In the genomic region with DNA sequence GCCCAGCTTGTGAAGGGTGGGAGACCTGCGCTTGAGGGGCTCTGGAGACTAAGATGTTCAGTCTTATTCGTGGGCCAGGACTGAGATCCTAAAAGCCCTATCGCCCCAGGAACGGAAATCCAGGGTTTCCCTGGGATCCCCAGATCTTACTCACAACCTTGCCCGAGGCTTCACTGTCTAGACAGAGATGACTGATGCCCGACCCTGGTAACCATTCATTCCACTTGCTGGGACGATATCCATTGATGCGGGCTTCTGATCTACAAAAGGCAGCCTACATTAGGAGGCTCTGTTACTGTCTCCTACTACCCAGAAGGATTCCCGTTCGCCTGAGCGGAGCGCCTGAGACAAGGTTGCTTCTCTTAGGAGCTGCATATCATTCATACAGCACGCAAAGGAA, we compare ENCODE assay signal across 19 mouse cellular contexts. TPM values are rescaled to one million over a fixed set of nuclear protein-coding genes. Genes with fewer than 3 reads are reported as not detected.
A peak's percentile ranks its signal among the peaks of the same experiment; 100 is the strongest.
DNase-seq lines count a peak whose midpoint lies in the region; ATAC-seq lines count a peak whose summit lies in the region.
"Had no signal": no experiment of that assay in that cellular context is flagged by ENCODE, and none has a peak within 500 bp of the region (broad histone marks: within the 10 kb centered on the region; RNA-seq: fewer than 3 reads in every experiment).

No protein-coding gene starts in this region.

- no peak overlapping the region for H3K4me2 ChIP-seq in hindbrain, embryonic 11.5 days (replicated peaks; ENCODE audit: low read depth, low read length)
- no peak overlapping the region for H3K4me2 ChIP-seq in hindbrain, embryonic 14.5 days (replicated peaks)
- peak overlapping the region; percentile 46; the same call in 1 of the 2 replicates for H3K4me2 ChIP-seq in hindbrain, embryonic 12.5 days (replicated peaks)
- no peak overlapping the region for H3K4me2 ChIP-seq in neural tube, embryonic 15.5 days

- peak; percentile 39 for DNase-seq in hindbrain, embryonic 11.5 days (ENCODE audit: low spot score)
- no peak for DNase-seq in hindbrain, embryonic 14.5 days (ENCODE audit: low spot score)
- peak; percentile 29 for DNase-seq in retina, postnatal 1 day
- DNase-seq in retina, embryonic 14.5 days (ENCODE audit: low spot score), result no peak
- DNase-seq in spleen, postnatal 36 days (ENCODE audit: low spot score in 2 of 2), result no peak
- no peak for DNase-seq in gastrocnemius, postnatal 14 days
- DNase-seq: cerebellum, adult 9-10 months; embryo, embryonic 11 days; gastrocnemius, postnatal 36 days; heart, postnatal 4 days; kidney, adult 8-10 months; lung, embryonic 14.5 days; thymus, adult 2 months had no signal

- ATAC-seq in hindbrain, embryonic 11.5 days (ENCODE audit: low FRiP score), result no peak
- no peak for ATAC-seq in hindbrain, embryonic 14.5 days (ENCODE audit: low FRiP score)
- no peak for ATAC-seq in hindbrain, embryonic 12.5 days (ENCODE audit: low FRiP score)
- no peak for ATAC-seq in neural tube, embryonic 15.5 days (ENCODE audit: low FRiP score)

- no peak overlapping the region for H3K9ac ChIP-seq in hindbrain, embryonic 11.5 days (ENCODE audit: low read depth, low read length)
- no peak overlapping the region for H3K9ac ChIP-seq in hindbrain, embryonic 14.5 days
- no peak overlapping the region for H3K9ac ChIP-seq in hindbrain, embryonic 12.5 days
- H3K9ac ChIP-seq in neural tube, embryonic 15.5 days (replicated peaks), result no peak overlapping the region

- H3K4me3 ChIP-seq in hindbrain, embryonic 11.5 days (ENCODE audit: low read depth, low read length), result no peak overlapping the region
- H3K4me3 ChIP-seq in hindbrain, embryonic 14.5 days (replicated peaks; ENCODE audit: low read length), result no peak overlapping the region
- H3K4me3 ChIP-seq in hindbrain, embryonic 12.5 days, result no peak overlapping the region
- H3K4me3 ChIP-seq in neural tube, embryonic 15.5 days (replicated peaks), result peak overlapping the region; percentile 29; the same call in 1 of the 2 replicates

- H3K36me3 ChIP-seq in hindbrain, embryonic 11.5 days (ENCODE audit: control insufficient read depth, insufficient read depth, low read length), result no peaks in the 10 kb centered on the region
- no peaks in the 10 kb centered on the region for H3K36me3 ChIP-seq in hindbrain, embryonic 14.5 days (replicated peaks; ENCODE audit: control insufficient read depth, insufficient read depth)
- no peaks in the 10 kb centered on the region for H3K36me3 ChIP-seq in hindbrain, embryonic 12.5 days
- H3K36me3 ChIP-seq in neural tube, embryonic 15.5 days, result no peaks in the 10 kb centered on the region

- H3K9me3 ChIP-seq in hindbrain, embryonic 11.5 days (ENCODE audit: control insufficient read depth, low read length), result no peaks in the 10 kb centered on the region
- no peaks in the 10 kb centered on the region for H3K9me3 ChIP-seq in hindbrain, embryonic 14.5 days (ENCODE audit: control insufficient read depth, low read length)
- H3K9me3 ChIP-seq in hindbrain, embryonic 12.5 days (replicated peaks), result no peaks in the 10 kb centered on the region
- H3K9me3 ChIP-seq in neural tube, embryonic 15.5 days (replicated peaks), result no peaks in the 10 kb centered on the region

- H3K27me3 ChIP-seq in hindbrain, embryonic 11.5 days (ENCODE audit: control insufficient read depth, insufficient read depth, low read length), result peaks cover 26% of the 10 kb centered on the region
- H3K27me3 ChIP-seq in hindbrain, embryonic 14.5 days (ENCODE audit: control insufficient read depth, insufficient read depth, low read length), result peaks cover 38% of the 10 kb centered on the region
- H3K27me3 ChIP-seq in hindbrain, embryonic 12.5 days, result peaks cover 55% of the 10 kb centered on the region
- peaks cover 57% of the 10 kb centered on the region for H3K27me3 ChIP-seq in neural tube, embryonic 15.5 days (replicated peaks)

- peaks cover 11% of the 10 kb centered on the region; the same call in 1 of the 2 replicates for H3K4me1 ChIP-seq in hindbrain, embryonic 11.5 days (replicated peaks; ENCODE audit: control insufficient read depth, insufficient read depth, low read length)
- H3K4me1 ChIP-seq in hindbrain, embryonic 14.5 days (replicated peaks; ENCODE audit: control insufficient read depth, insufficient read depth, low read length), result peaks cover 13% of the 10 kb centered on the region; the same call in 1 of the 2 replicates
- peaks cover 31% of the 10 kb centered on the region for H3K4me1 ChIP-seq in hindbrain, embryonic 12.5 days
- H3K4me1 ChIP-seq in neural tube, embryonic 15.5 days, result peaks cover 15% of the 10 kb centered on the region

- H3K27ac ChIP-seq in hindbrain, embryonic 11.5 days (ENCODE audit: low read depth, low read length), result no peak overlapping the region
- no peak overlapping the region for H3K27ac ChIP-seq in hindbrain, embryonic 14.5 days
- H3K27ac ChIP-seq in hindbrain, embryonic 12.5 days, result no peak overlapping the region
- no peak overlapping the region for H3K27ac ChIP-seq in neural tube, embryonic 15.5 days (replicated peaks)

- intact Hi-C loops in gastrocnemius, postnatal 14 days (cut with DNase I; ENCODE audit: low total_unique reads), result no loop called here

- 16% methylated on average over 13 of the region's 13 CpGs for WGBS in hindbrain, embryonic 11.5 days
- WGBS in hindbrain, embryonic 14.5 days, result 17% methylated on average over 13 of the region's 13 CpGs
- 15% methylated on average over 13 of the region's 13 CpGs for WGBS in hindbrain, embryonic 12.5 days
- 21% methylated on average over 13 of the region's 13 CpGs for WGBS in neural tube, embryonic 15.5 days

RNA-seq across cellular contexts. Expression of a gene that starts 0.5 kb away (rescaled TPM):
- polyA plus RNA-seq in hindbrain, embryonic 11.5 days (2014; fragmentation: Nextera tagmentation; extraction: Ambion mirVana), result 0.77 and 1.7 TPM in 2 replicates
- 0.17 TPM in 1 of 2 replicates, not detected in the other for polyA plus RNA-seq in hindbrain, embryonic 14.5 days (2014; fragmentation: Nextera tagmentation; extraction: Ambion mirVana)
- 0.33 and 0.46 TPM in 2 replicates for polyA plus RNA-seq in hindbrain, embryonic 12.5 days (2016; fragmentation: Nextera tagmentation; extraction: Ambion mirVana)
- 0.59 TPM in 1 of 2 replicates, not detected in the other for polyA plus RNA-seq in neural tube, embryonic 15.5 days (2015; fragmentation: Nextera tagmentation; extraction: Ambion mirVana)
- not detected for total RNA-seq in gastrocnemius, postnatal 14 days (2021)
- total RNA-seq: adrenal gland, postnatal 36 days; gastrocnemius, postnatal 36 days; MEL had no signal

RNA-seq across cellular contexts. Expression of a gene that starts 17.3 kb away (rescaled TPM):
- 13.5 and 14.0 TPM in 2 replicates for polyA plus RNA-seq in hindbrain, embryonic 11.5 days (2014; fragmentation: Nextera tagmentation; extraction: Ambion mirVana)
- polyA plus RNA-seq in hindbrain, embryonic 14.5 days (2014; fragmentation: Nextera tagmentation; extraction: Ambion mirVana), result 25.4 and 27.0 TPM in 2 replicates
- 13.9 and 15.2 TPM in 2 replicates for polyA plus RNA-seq in hindbrain, embryonic 12.5 days (2016; fragmentation: Nextera tagmentation; extraction: Ambion mirVana)
- 20.4 and 20.5 TPM in 2 replicates for polyA plus RNA-seq in neural tube, embryonic 15.5 days (2015; fragmentation: Nextera tagmentation; extraction: Ambion mirVana)
- total RNA-seq in gastrocnemius, postnatal 14 days (2021), result 10 to 100 TPM; 13.2 to 14.8 TPM
- total RNA-seq: megakaryocyte progenitor cell, adult 5-6 weeks; MEL had no signal

RNA-seq across cellular contexts. Expression of a gene that starts 22.7 kb away (rescaled TPM):
- polyA plus RNA-seq in hindbrain, embryonic 11.5 days (2014; fragmentation: Nextera tagmentation; extraction: Ambion mirVana), result 0.24 and 0.39 TPM in 2 replicates
- 0.17 TPM in 1 of 2 replicates, not detected in the other for polyA plus RNA-seq in hindbrain, embryonic 14.5 days (2014; fragmentation: Nextera tagmentation; extraction: Ambion mirVana)
- 0.19 and 0.36 TPM in 2 replicates for polyA plus RNA-seq in hindbrain, embryonic 12.5 days (2016; fragmentation: Nextera tagmentation; extraction: Ambion mirVana)
- 0.13 TPM in 1 of 2 replicates, not detected in the other for polyA plus RNA-seq in neural tube, embryonic 15.5 days (2015; fragmentation: Nextera tagmentation; extraction: Ambion mirVana)
- total RNA-seq in gastrocnemius, postnatal 14 days (2021), result not detected
- total RNA-seq: adrenal gland, postnatal 36 days; gastrocnemius, postnatal 36 days; heart, postnatal 4 days; megakaryocyte progenitor cell, adult 5-6 weeks; MEL had no signal
- polyA plus RNA-seq: heart, embryonic 11.5 days; lung, embryonic 14.5 days had no signal

RNA-seq across cellular contexts. Expression of a gene that starts 26.8 kb away (rescaled TPM):
- 0.66 and 0.92 TPM in 2 replicates for polyA plus RNA-seq in hindbrain, embryonic 11.5 days (2014; fragmentation: Nextera tagmentation; extraction: Ambion mirVana)
- 0.12 and 0.21 TPM in 2 replicates for polyA plus RNA-seq in hindbrain, embryonic 14.5 days (2014; fragmentation: Nextera tagmentation; extraction: Ambion mirVana)
- polyA plus RNA-seq in hindbrain, embryonic 12.5 days (2016; fragmentation: Nextera tagmentation; extraction: Ambion mirVana), result 0.30 and 0.44 TPM in 2 replicates
- polyA plus RNA-seq in neural tube, embryonic 15.5 days (2015; fragmentation: Nextera tagmentation; extraction: Ambion mirVana), result 0.41 and 0.49 TPM in 2 replicates
- under 1 TPM; 0.27 to 0.47 TPM for total RNA-seq in gastrocnemius, postnatal 14 days (2021)
- total RNA-seq: megakaryocyte progenitor cell, adult 5-6 weeks; MEL had no signal

Comparison
In these comparisons a context has a peak if more than half of its experiments do, and no peak if none do; other contexts are left out.
1. DNase-seq: peak in hindbrain, embryonic 11.5 days (single experiment) and retina, postnatal 1 day (single experiment); none in hindbrain, embryonic 14.5 days (single experiment), retina, embryonic 14.5 days (single experiment), spleen, postnatal 36 days (0 of 2) and gastrocnemius, postnatal 14 days (single experiment).